Mouse (Mus musculus) ES-Bruce4 (cell line): ENCODE results near the gene Gfra1. TPM values are rescaled to one million over a fixed set of nuclear protein-coding genes. Genes with fewer than 3 reads are reported as not detected.

Experiments
- H3K27ac ChIP-seq: 2 replicates; pipeline ENCODE4 v1.5.1; 2012; ENCODE audit warnings: low read length, inconsistent platforms; ENCODE audit not compliant: insufficient read depth
- H3K27me3 ChIP-seq: 2 replicates; pipeline ENCODE4 v1.6.1; 2012; ENCODE audit warnings: mild to moderate bottlenecking, low read length, inconsistent platforms; ENCODE audit not compliant: control insufficient read depth, poor library complexity, insufficient read depth, severe bottlenecking
- H3K36me3 ChIP-seq: 2 replicates; pipeline ENCODE4 v1.6.1; 2012; ENCODE audit warnings: inconsistent platforms, mild to moderate bottlenecking, low read length, moderate library complexity; ENCODE audit not compliant: control insufficient read depth, poor library complexity, insufficient read depth, severe bottlenecking
- H3K4me1 ChIP-seq: one replicate; pipeline ENCODE4 v1.8.1; 2011; ENCODE audit warnings: low read length; ENCODE audit not compliant: control insufficient read depth, insufficient read depth
- H3K4me3 ChIP-seq: 2 replicates; pipeline ENCODE4 v1.5.1; 2011; ENCODE audit warnings: low read depth, mild to moderate bottlenecking, low read length
- H3K9ac ChIP-seq: 2 replicates; pipeline ENCODE4 v1.6.1; 2012; ENCODE audit warnings: low read depth, mild to moderate bottlenecking, inconsistent platforms; ENCODE audit not compliant: poor library complexity, severe bottlenecking
- H3K9me3 ChIP-seq: replicated peaks from 2 replicates; pipeline ENCODE4 v1.6.1; 2012; ENCODE audit warnings: mild to moderate bottlenecking, low read length, inconsistent platforms; ENCODE audit not compliant: control insufficient read depth, poor library complexity, insufficient read depth, severe bottlenecking
- CTCF ChIP-seq: IDR thresholded peaks from one replicate; pipeline ENCODE4 v1.8.1; 2011; ENCODE audit warnings: low read depth, low read length
- EP300 ChIP-seq: IDR thresholded peaks from 2 replicates; pipeline ENCODE4 v1.6.1; 2011; ENCODE audit warnings: low read depth, low read length; ENCODE audit not compliant: insufficient read depth
- POLR2A ChIP-seq: IDR thresholded peaks from one replicate; pipeline ENCODE4 v1.8.1; 2011; ENCODE audit warnings: low read length; ENCODE audit not compliant: insufficient read depth
- polyA plus RNA-seq: library from polyadenylated mRNA; stranded (reverse); fragments of >200 nt; gene quantifications from 2 replicates; pipeline ENCODE4 v1.2.4, GENCODE M21; 2011; ENCODE audit warnings: low read depth; ENCODE audit not compliant: missing spikeins, insufficient read depth, insufficient read length

The Gfra1 gene
- polyA plus RNA-seq, 1 experiment: 0.58 TPM

DNA sequence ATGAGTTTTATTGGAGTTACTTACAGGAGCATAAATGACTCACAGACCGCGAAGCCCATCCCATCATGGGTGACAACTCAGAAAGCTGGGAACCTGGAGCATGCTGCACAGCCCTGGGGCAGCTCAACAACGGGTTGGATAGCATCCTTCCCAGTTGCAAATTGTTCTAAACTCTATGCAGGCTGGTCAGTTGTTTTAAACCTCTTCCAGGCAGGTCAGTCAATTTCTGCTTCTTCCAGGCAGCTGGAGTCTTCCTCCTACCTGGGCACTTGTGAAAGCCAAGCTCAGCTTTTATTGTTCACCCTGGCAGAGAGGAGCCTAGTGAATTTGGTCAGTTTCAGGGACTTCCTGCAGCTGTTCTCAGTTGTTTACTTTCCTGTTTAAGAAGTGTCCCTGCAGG, 18.5 kb upstream of the Gfra1 start:
- H3K9me3 ChIP-seq: no peaks in the 10 kb centered on the region; the same call in 1 of the 2 replicates
- H3K4me1 ChIP-seq: no peaks in the 10 kb centered on the region
- TF ChIP-seq POLR2A (no peak), EP300 (no peak), CTCF (no peak)
- no peaks in the 10 kb centered on the region for H3K27me3 ChIP-seq
- no peak overlapping the region for H3K4me3 ChIP-seq
- H3K27ac ChIP-seq: no peak overlapping the region
- H3K9ac ChIP-seq: no peak overlapping the region
- H3K36me3 ChIP-seq: no peaks in the 10 kb centered on the region

DNA sequence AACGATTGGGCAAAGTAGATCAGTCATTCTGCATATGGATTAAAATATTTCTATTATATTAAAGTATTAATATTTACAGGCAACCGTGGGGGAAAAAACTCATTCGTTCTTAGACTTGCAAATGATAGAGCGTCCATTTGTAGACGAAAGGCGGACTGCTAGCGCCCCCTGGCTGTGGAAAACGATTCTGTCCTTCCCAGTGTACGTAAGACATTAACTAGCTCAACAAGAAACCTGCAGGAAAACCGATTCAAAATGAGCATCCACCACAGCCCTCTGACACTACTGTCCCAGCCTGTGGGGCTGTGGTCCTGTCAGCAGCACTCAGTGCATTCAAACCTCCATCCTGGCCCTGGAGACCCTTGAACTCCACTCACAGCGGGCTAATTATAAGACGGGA, 13.7 kb upstream of the Gfra1 start:
- peak; percentile 77 for TF ChIP-seq CTCF
- no peak for TF ChIP-seq EP300
- no peaks in the 10 kb centered on the region for H3K27me3 ChIP-seq
- H3K4me3 ChIP-seq: no peak overlapping the region
- H3K9me3 ChIP-seq: no peaks in the 10 kb centered on the region; the same call in 1 of the 2 replicates
- no peak overlapping the region for H3K27ac ChIP-seq
- H3K36me3 ChIP-seq: no peaks in the 10 kb centered on the region
- H3K9ac ChIP-seq: no peak overlapping the region
- H3K4me1 ChIP-seq: no peaks in the 10 kb centered on the region

DNA sequence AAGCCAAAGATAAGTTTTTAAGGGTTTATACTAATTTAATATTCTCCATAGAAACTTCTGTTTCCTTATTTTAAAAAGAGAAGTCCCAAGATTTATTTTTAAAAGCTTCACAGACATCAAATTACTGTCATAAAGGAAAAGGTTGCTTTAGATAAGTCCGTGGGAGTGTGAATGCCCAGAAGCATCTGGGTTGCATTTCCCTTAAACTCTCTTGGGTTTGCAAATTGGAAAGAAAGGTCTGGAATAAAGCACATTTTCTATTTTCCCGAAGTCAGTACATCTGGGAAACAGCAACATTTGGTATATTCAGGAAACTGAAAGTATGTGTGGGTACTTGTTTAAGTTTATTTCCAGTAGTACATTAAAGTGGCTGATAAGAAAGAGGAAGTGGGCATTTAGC, 12.6 kb upstream of the Gfra1 start:
- TF ChIP-seq CTCF (no peak), POLR2A (no peak), EP300 (no peak)
- no peaks in the 10 kb centered on the region for H3K27me3 ChIP-seq
- no peak overlapping the region for H3K4me3 ChIP-seq
- no peaks in the 10 kb centered on the region for H3K4me1 ChIP-seq
- no peak overlapping the region for H3K9ac ChIP-seq
- H3K27ac ChIP-seq: no peak overlapping the region
- no peaks in the 10 kb centered on the region for H3K9me3 ChIP-seq
- H3K36me3 ChIP-seq: no peaks in the 10 kb centered on the region

DNA sequence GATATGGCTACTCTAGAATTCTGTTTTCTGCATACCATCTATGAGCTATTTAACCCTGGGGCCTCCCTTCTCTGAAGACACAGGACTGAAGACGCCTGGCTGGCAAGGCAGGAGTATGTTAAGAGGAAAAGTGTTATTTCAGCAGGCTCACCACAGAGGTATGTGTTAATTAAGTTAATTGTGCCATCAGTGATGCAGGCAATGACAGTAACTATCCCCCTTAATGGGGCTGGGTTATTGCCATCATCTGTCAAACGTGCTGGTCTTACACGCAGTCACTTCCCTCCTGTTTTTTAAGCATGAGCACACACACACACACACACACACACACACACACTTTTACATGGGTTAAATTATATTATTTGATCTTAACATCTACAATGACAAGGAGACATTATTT, 8.0 kb upstream of the Gfra1 start:
- H3K9me3 ChIP-seq: no peaks in the 10 kb centered on the region
- H3K27me3 ChIP-seq: no peaks in the 10 kb centered on the region
- no peaks in the 10 kb centered on the region for H3K4me1 ChIP-seq
- no peak overlapping the region for H3K27ac ChIP-seq
- no peaks in the 10 kb centered on the region for H3K36me3 ChIP-seq
- TF ChIP-seq EP300 (no peak), POLR2A (no peak), CTCF (no peak)
- no peak overlapping the region for H3K9ac ChIP-seq
- no peak overlapping the region for H3K4me3 ChIP-seq

DNA sequence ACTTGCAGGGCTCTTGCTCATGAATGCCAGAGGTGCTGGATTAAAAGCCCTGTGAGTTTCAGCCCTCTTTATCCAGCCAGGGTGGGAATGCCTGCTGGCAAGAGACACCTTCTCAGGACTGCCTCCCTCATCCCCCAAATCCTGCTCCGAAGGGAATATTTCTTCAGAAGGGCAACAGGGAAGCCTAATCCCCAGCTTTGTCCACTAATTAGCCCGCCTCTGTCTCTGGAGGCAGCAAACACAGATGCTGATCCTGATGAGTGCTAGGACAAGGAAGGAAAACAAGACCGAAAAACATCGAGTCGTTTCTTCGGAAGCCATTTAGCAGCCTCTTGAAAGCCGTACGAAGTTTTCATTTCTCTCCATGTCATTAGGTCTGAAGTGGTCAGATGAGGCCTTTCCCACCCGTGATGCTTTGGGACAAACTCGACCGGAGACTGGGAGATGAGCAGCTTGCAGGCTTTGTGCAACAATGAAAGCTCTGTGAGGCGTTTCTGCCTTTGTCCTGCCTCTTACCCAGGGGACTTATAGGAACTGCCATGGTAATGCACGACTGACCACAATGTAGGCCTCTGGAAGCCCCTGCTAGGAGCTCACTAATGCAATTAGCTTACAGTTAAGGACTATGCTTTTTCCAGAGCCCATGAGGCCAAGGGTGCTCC, 4.8 kb upstream of the Gfra1 start:
- H3K4me1 ChIP-seq: peaks cover 2% of the 10 kb centered on the region
- no peaks in the 10 kb centered on the region for H3K36me3 ChIP-seq
- H3K4me3 ChIP-seq: no peak overlapping the region
- H3K27me3 ChIP-seq: no peaks in the 10 kb centered on the region
- no peaks in the 10 kb centered on the region for H3K9me3 ChIP-seq
- H3K27ac ChIP-seq: no peak overlapping the region
- TF ChIP-seq EP300 (no peak), CTCF (no peak), POLR2A (no peak)
- no peak overlapping the region for H3K9ac ChIP-seq

DNA sequence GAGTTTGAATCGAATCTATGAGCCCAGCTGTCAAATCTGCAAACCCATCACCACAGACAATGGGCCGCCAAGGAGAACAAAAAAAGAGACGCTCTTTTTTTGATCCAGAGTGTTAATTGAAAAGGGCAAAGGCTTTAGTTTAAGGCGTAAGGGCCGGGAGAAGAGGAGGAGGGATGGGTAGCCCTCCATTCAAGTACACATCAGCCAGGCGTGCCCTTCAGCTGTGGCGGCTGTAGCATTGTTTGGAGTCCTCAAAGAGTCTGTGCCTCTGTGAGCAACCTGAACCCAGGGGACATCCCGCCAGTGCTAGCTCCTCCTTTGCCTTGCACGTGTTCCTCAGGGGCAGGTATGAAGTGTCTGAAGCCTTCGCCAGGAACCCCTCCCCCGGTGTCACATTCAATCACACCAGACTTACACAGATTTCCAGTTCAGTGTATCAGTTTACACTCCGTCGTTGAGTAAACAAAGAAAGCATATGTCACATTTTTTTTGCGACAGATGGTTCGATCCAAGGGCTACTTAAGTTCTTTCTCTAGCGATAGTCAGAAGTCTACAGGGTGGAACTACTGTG, 867 bp upstream of the Gfra1 start:
- Histone ChIP-seq H3K4me1 (peaks cover 2% of the 10 kb centered on the region), H3K4me3 (no peak overlapping the region), H3K36me3 (no peaks in the 10 kb centered on the region), H3K27me3 (peaks cover 7% of the 10 kb centered on the region), H3K9me3 (no peaks in the 10 kb centered on the region), H3K27ac (no peak overlapping the region), H3K9ac (no peak overlapping the region)
- TF ChIP-seq CTCF: no peak
- TF ChIP-seq EP300: no peak
- no peak for TF ChIP-seq POLR2A
